1 mouse cellular context compared by ENCODE assay signal in the genomic region with DNA sequence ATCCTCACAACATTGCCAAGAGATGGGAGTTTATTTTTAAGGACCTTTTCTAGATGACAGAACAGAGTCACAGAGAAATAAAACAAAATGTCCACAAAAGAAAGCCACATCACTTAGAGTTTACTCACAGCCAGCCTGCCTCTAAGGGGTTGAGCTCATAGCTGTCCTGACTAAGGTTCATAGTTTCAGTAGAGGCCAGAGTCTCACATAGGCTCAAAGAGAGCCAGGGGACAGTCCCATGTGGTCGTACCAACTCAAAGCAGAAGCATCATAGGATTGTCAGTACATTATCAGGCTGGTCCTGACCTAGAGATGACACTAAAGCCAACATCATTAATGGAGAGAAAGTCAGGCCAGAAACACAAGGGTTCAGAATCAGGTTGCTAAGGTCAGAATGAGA.
TF ChIP-seq lines count a peak whose summit lies in the region.

No protein-coding gene starts in this region.

TF ChIP-seq in CH12.LX, 34 proteins besides CTCF, POLR2A, EP300 and RAD21 (continued from another document):
- TF ChIP-seq GABPA (IDR thresholded peaks at IDR 0.05; ENCODE audit: insufficient replicate concordance, low read depth, low read length) = no peak
- 0 out of 2 replicates have a peak, but pooled peaks have one; percentile 39 for TF ChIP-seq SIN3A (IDR thresholded peaks at IDR 0.05; ENCODE audit: low read length)
- no peak for TF ChIP-seq USF1 (IDR thresholded peaks at IDR 0.05; ENCODE audit: low read depth, low read length)
- TF ChIP-seq NELFE (IDR thresholded peaks at IDR 0.05; ENCODE audit: low read depth, low read length) = peak; percentile 53; the same call in 1 of the 2 replicates
- TF ChIP-seq PAX5 (IDR thresholded peaks at IDR 0.05; ENCODE audit: low read length) = no peak
- peak; percentile 95 for TF ChIP-seq IRF4 (IDR thresholded peaks at IDR 0.05; ENCODE audit: low read depth, low read length)
- TF ChIP-seq JUND (conservative IDR thresholded peaks at IDR 0.05; ENCODE audit: low read depth, low read length) = peak; percentile 80
- peak; percentile 56; the same call in 1 of the 2 replicates for TF ChIP-seq MAZ (IDR thresholded peaks at IDR 0.05; ENCODE audit: low read depth, low read length)
- TF ChIP-seq ZMIZ1 (IDR thresholded peaks at IDR 0.05; ENCODE audit: low read depth, low read length) = peak; percentile 56; the same call in 1 of the 2 replicates
- peak; percentile 74 for TF ChIP-seq MAFK (IDR thresholded peaks at IDR 0.05; ENCODE audit: insufficient replicate concordance, low read length)
- TF ChIP-seq UBTF (IDR thresholded peaks at IDR 0.05; ENCODE audit: low read depth, low read length) = 0 out of 2 replicates have a peak, but pooled peaks have one; percentile 30
